ENCODE assay signal across 8 mouse cellular contexts in genomic region chr7:66842021-66842420, GRCm38 (mm10). TPM values are rescaled to one million over a fixed set of nuclear protein-coding genes. Genes with fewer than 3 reads are reported as not detected.
A peak's percentile ranks its signal among the peaks of the same experiment; 100 is the strongest.
DNase-seq lines count a peak whose midpoint lies in the region; ATAC-seq and TF ChIP-seq lines count a peak whose summit lies in the region.

No protein-coding gene starts in this region.

- intact Hi-C loops in gastrocnemius, adult 2 months (cut with DNase I): loop anchor here (2.0 to 5.0 kb wide), 2 partner anchors 357 to 795 kb away; no protein-coding TSS in a partner anchor

- 56% methylated on average over 10 of the region's 10 CpGs for WGBS in liver, postnatal 0 days (ENCODE audit: insufficient replicate concordance)

- no peaks in the 10 kb centered on the region for H3K36me3 ChIP-seq in liver, postnatal 0 days (replicated peaks; ENCODE audit: insufficient read depth, low read length)

- H3K27me3 ChIP-seq in liver, postnatal 0 days (ENCODE audit: insufficient read depth, low read length): peaks cover 37% of the 10 kb centered on the region

- H3K4me1 ChIP-seq in liver, postnatal 0 days (ENCODE audit: insufficient read depth): peaks cover 12% of the 10 kb centered on the region

- peak; percentile 90 for TF ChIP-seq CTCF in gastrocnemius, adult 2 months (IDR thresholded peaks at IDR 0.05)
- TF ChIP-seq CTCF in liver, postnatal 0 days (IDR thresholded peaks at IDR 0.05; ENCODE audit: low read depth): peak; percentile 60

- H3K4me2 ChIP-seq in liver, postnatal 0 days (ENCODE audit: low read depth, low read length): no peak overlapping the region

- TF ChIP-seq EP300 in liver, postnatal 0 days (IDR thresholded peaks at IDR 0.05; ENCODE audit: low read depth): no peak

- no peaks in the 10 kb centered on the region for H3K9me3 ChIP-seq in liver, postnatal 0 days (ENCODE audit: low read length)

- H3K9ac ChIP-seq in liver, postnatal 0 days (replicated peaks): no peak overlapping the region

- ATAC-seq in liver, postnatal 0 days: no peak

- H3K4me3 ChIP-seq in gastrocnemius, adult 2 months: no peak overlapping the region
- no peak overlapping the region for H3K4me3 ChIP-seq in liver, postnatal 0 days (ENCODE audit: low read depth, low read length)

- DNase-seq in spleen, postnatal 4 days (ENCODE audit: low spot score in 2 of 2): peak; percentile 28 to 67
- no peak for DNase-seq in spleen, adult 12 weeks (ENCODE audit: low spot score)
- peak; percentile 58 for DNase-seq in cerebellum, adult 8-10 months
- DNase-seq in gastrocnemius, adult 2 months: peak; percentile 76
- peak; percentile 29 to 71 for DNase-seq in kidney, postnatal 36 days
- peak; percentile 54 for DNase-seq in liver, postnatal 0 days
- peak; percentile 89 to 92 for DNase-seq in right cerebral cortex, adult 2 months (ENCODE audit: low spot score in 2 of 2)
- peak; percentile 49 for DNase-seq in yolk sac, embryonic 10.5 days (ENCODE audit: low spot score)

- no peak overlapping the region for H3K27ac ChIP-seq in gastrocnemius, adult 2 months
- no peak overlapping the region for H3K27ac ChIP-seq in liver, postnatal 0 days (ENCODE audit: low read depth)

RNA-seq across cellular contexts. Expression of gene Adamts17, which starts 2.5 kb away (rescaled TPM):
- under 1 TPM; 0.15 to 0.47 TPM for total RNA-seq in gastrocnemius, adult 2 months (2021)
- polyA plus RNA-seq in liver, postnatal 0 days (2015; fragmentation: Nextera tagmentation; extraction: Ambion mirVana): 0.02 and 0.05 TPM in 2 replicates
